Mouse (Mus musculus) liver, embryonic 14.5 days (tissue): ENCODE data around the gene Glmp.

Experiments used
- CTCF ChIP-seq: IDR thresholded peaks from 2 replicates; pipeline ENCODE4 v1.5.1; 2016; ENCODE audit warnings: antibody characterized with exemption, low read depth, control low read depth
- EP300 ChIP-seq: IDR thresholded peaks from 2 replicates; pipeline ENCODE4 v1.6.1; 2016; ENCODE audit warnings: antibody characterized with exemption, low read depth

GRCm38 (mm10) chr3:88364337-88364736 lies 39.5 kb downstream of the Glmp start, which contains the start of gene Paqr6:
- TF ChIP-seq CTCF (no peak), EP300 (no peak)
